ENCODE assay signal across 8 mouse cellular contexts in genomic region chr16:21693981-21694462, GRCm38 (mm10). TPM values are rescaled to one million over a fixed set of nuclear protein-coding genes. Genes with fewer than 3 reads are reported as not detected.
DNase-seq lines count a peak whose midpoint lies in the region; ATAC-seq and TF ChIP-seq lines count a peak whose summit lies in the region.

No protein-coding gene starts in this region.

- H3K36me3 ChIP-seq in ES-E14 (ENCODE audit: control insufficient read depth, insufficient read depth, low read length, poor library complexity, severe bottlenecking): no peaks in the 10 kb centered on the region
- no peaks in the 10 kb centered on the region for H3K36me3 ChIP-seq in forebrain, embryonic 16.5 days (ENCODE audit: control insufficient read depth, insufficient read depth)
- no peaks in the 10 kb centered on the region for H3K36me3 ChIP-seq in hindbrain, embryonic 15.5 days

- H3K27ac ChIP-seq in ES-E14 (ENCODE audit: insufficient read depth, low read depth, low read length, poor library complexity, severe bottlenecking): no peak overlapping the region
- peak overlapping the region; percentile 83 for H3K27ac ChIP-seq in forebrain, embryonic 16.5 days (ENCODE audit: low read length)
- peak overlapping the region; percentile 96 for H3K27ac ChIP-seq in hindbrain, embryonic 15.5 days (replicated peaks)

- peak overlapping the region; percentile 58 for H3K9ac ChIP-seq in ES-E14 (ENCODE audit: insufficient read depth, low read depth, low read length, poor library complexity, severe bottlenecking)
- peak overlapping the region; percentile 96 for H3K9ac ChIP-seq in forebrain, embryonic 16.5 days (replicated peaks; ENCODE audit: low read depth, low read length)
- peak overlapping the region; percentile 94 for H3K9ac ChIP-seq in hindbrain, embryonic 15.5 days

- H3K4me1 ChIP-seq in ES-E14 (ENCODE audit: control insufficient read depth in 2 of 2, insufficient read depth in 2 of 2, low read length in 2 of 2, poor library complexity in 1 of 2): peaks cover 0 to 6% of the 10 kb centered on the region in 2 experiments; a peak in 3 of 4 replicates
- H3K4me1 ChIP-seq in forebrain, embryonic 16.5 days (replicated peaks; ENCODE audit: control insufficient read depth, insufficient read depth, low read length): peaks cover 28% of the 10 kb centered on the region
- peaks cover 36% of the 10 kb centered on the region for H3K4me1 ChIP-seq in hindbrain, embryonic 15.5 days (replicated peaks)

- H3K4me3 ChIP-seq in ES-E14 (ENCODE audit: insufficient read depth in 1 of 2, low read depth in 1 of 2, low read length in 2 of 2, poor library complexity in 1 of 2, severe bottlenecking in 1 of 2): peak overlapping the region; percentile 67 to 80
- peak overlapping the region; percentile 67 for H3K4me3 ChIP-seq in forebrain, embryonic 16.5 days (replicated peaks; ENCODE audit: low read length)
- peak overlapping the region; percentile 55 for H3K4me3 ChIP-seq in hindbrain, embryonic 15.5 days

- no peak for DNase-seq in ES-E14 (ENCODE audit: low read depth, low spot score)
- peak; percentile 33 for DNase-seq in c-Kit-positive CD71-negative TER-119-negative erythroid progenitor cells, embryonic 14.5 days (ENCODE audit: low read depth)
- DNase-seq in left cerebral cortex, postnatal 36 days (ENCODE audit: low spot score in 2 of 2): peak; percentile 64 to 73
- peak; percentile 14 for DNase-seq in spleen, adult 12 weeks (ENCODE audit: low spot score)

- intact Hi-C loops in left cerebral cortex, postnatal 36 days (cut with DNase I): no loop called here

- under 1% methylated on average over 40 of the region's 45 CpGs for WGBS in forebrain, embryonic 16.5 days
- 0% methylated on average over 45 of the region's 45 CpGs for whole genome bisulfite sequencing in hindbrain, embryonic 15.5 days

- in situ Hi-C loops in ES-E14 (cut with MboI; ENCODE audit: low sequenced_read_pairs in 2 of 2, unreplicated experiment in 2 of 2): no loop called here

- H3K27me3 ChIP-seq in forebrain, embryonic 16.5 days (replicated peaks; ENCODE audit: control insufficient read depth, insufficient read depth, low read length): no peaks in the 10 kb centered on the region
- H3K27me3 ChIP-seq in hindbrain, embryonic 15.5 days: no peaks in the 10 kb centered on the region

- H3K4me2 ChIP-seq in forebrain, embryonic 16.5 days (ENCODE audit: low read length): peak overlapping the region; percentile 63
- H3K4me2 ChIP-seq in hindbrain, embryonic 15.5 days: peak overlapping the region; percentile 89

- H3K9me3 ChIP-seq in ES-E14 (ENCODE audit: control insufficient read depth, insufficient read depth, low read depth, low read length): no peaks in the 10 kb centered on the region
- no peaks in the 10 kb centered on the region for H3K9me3 ChIP-seq in forebrain, embryonic 16.5 days (ENCODE audit: control insufficient read depth, low read length)
- no peaks in the 10 kb centered on the region for H3K9me3 ChIP-seq in hindbrain, embryonic 15.5 days

- peak; percentile 67 for ATAC-seq in forebrain, embryonic 16.5 days
- ATAC-seq in hindbrain, embryonic 15.5 days (ENCODE audit: low FRiP score, low read depth): peak; percentile 79
- ATAC-seq in megakaryocyte-erythroid progenitor cell, adult 5-6 weeks (replicated peaks; ENCODE audit: low FRiP score, low TSS enrichment, poor library complexity, severe bottlenecking): peak; percentile 40; the same call in 1 of the 2 replicates
- no peak for ATAC-seq in monocyte, adult 5-6 weeks (replicated peaks; ENCODE audit: insufficient number of reproducible peaks, low FRiP score, low TSS enrichment, poor library complexity, severe bottlenecking)

TF ChIP-seq in ES-E14, 5 proteins besides CTCF, POLR2A, EP300 and RAD21:
- no peak for TF ChIP-seq ZC3H11A (IDR thresholded peaks at IDR 0.05; ENCODE audit: borderline replicate concordance, low read depth, low read length)
- TF ChIP-seq ZNF384 (IDR thresholded peaks at IDR 0.05; ENCODE audit: low read depth, low read length): no peak
- TF ChIP-seq MAFK (IDR thresholded peaks at IDR 0.05; ENCODE audit: insufficient read depth, low read depth, low read length): no peak
- TF ChIP-seq CHD2 (IDR thresholded peaks at IDR 0.05; ENCODE audit: low read depth, low read length): no peak
- TF ChIP-seq HCFC1 (IDR thresholded peaks at IDR 0.05; ENCODE audit: borderline replicate concordance, insufficient read depth, low read length): no peak
TF ChIP-seq in ES-E14: peak in this region for 0.

RNA-seq across cellular contexts. Expression of gene 2510009E07Rik, which starts 0.4 kb away (rescaled TPM):
- 1.1 and 1.8 TPM in 2 replicates for total RNA-seq in ES-E14 (2012; rRNA removed)
- polyA plus RNA-seq in forebrain, embryonic 16.5 days (2015; fragmentation: Nextera tagmentation; extraction: Ambion mirVana): 43.0 and 43.9 TPM in 2 replicates
- 49.9 and 53.2 TPM in 2 replicates for polyA plus RNA-seq in hindbrain, embryonic 15.5 days (2015; fragmentation: Nextera tagmentation; extraction: Ambion mirVana)
- 10 to 100 TPM; 46.9 to 47.0 TPM for total RNA-seq in left cerebral cortex, postnatal 36 days (2021)
- total RNA-seq in megakaryocyte-erythroid progenitor cell, adult 5-6 weeks (2014; fragmentation: Nextera tagmentation): 0.25 and 0.57 TPM in 2 replicates
- 0.23 and 2.4 TPM in 2 replicates for total RNA-seq in megakaryocyte-erythroid progenitor cell, adult 5-6 weeks (2017)
- total RNA-seq in monocyte, adult 5-6 weeks (2017): 0.64 to 1.6 TPM (median 0.95 TPM) in 3 replicates

Comparison
In these comparisons a context has a peak if more than half of its experiments do, and no peak if none do; other contexts are left out.
1. RNA of gene 2510009E07Rik, which starts 0.4 kb away (total RNA-seq): 46.9 to 47.0 TPM in left cerebral cortex, postnatal 36 days; 1.1 to 1.8 TPM in ES-E14, 0.64 to 1.6 TPM in monocyte, adult 5-6 weeks and 0.23 to 2.4 TPM in megakaryocyte-erythroid progenitor cell, adult 5-6 weeks; every median in the first group is over 10 times any median in the second.
2. Peak in every context shown above with its lines, with median percentiles within 50 percentile points of each other: H3K4me3 ChIP-seq and H3K9ac ChIP-seq.